Mouse (Mus musculus): ENCODE results near the gene Lamtor3. TPM values are rescaled to one million over a fixed set of nuclear protein-coding genes. Genes with fewer than 3 reads are reported as not detected.
A peak's percentile ranks its signal among the peaks of the same experiment; 100 is the strongest.
"Not testable (repeated sequence)": the region's sequence is repeated elsewhere in the genome, so short reads cannot be mapped to it uniquely, and the experiment has no call there.

Gene Lamtor3
- total RNA-seq, 2 experiments from 2014 or later, result 68.4 to 73.2 TPM

DNA sequence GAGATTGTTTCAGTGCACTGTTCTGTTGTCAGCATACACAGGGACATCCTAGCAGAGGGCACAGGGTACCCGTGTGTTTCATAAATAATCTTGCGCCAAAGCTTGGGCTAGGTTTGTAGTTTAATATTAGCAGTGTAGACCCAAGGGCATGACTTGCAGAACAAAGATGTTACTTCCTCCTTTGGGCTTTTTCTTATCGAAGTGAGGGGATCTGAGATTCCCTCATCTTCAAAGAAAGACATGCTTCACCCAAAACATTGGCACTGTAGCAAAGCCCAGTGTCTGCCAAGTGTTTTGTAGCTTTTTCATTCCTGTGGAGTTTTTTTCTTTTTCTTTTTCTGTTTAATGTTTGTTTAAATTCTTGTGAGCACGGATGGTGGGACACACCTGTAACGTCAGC is 20.6 kb upstream of the Lamtor3 start:
- no peak for DNase-seq (ENCODE audit: extremely low spot score in 1 of 2, low spot score in 2 of 2)
- intact Hi-C loops (cut with DNase I), result no loop called here
- TF ChIP-seq CTCF (IDR thresholded peaks at IDR 0.05), result no peak
- Histone ChIP-seq H3K4me3 (no peak overlapping the region), H3K27ac (no peak overlapping the region)

DNA sequence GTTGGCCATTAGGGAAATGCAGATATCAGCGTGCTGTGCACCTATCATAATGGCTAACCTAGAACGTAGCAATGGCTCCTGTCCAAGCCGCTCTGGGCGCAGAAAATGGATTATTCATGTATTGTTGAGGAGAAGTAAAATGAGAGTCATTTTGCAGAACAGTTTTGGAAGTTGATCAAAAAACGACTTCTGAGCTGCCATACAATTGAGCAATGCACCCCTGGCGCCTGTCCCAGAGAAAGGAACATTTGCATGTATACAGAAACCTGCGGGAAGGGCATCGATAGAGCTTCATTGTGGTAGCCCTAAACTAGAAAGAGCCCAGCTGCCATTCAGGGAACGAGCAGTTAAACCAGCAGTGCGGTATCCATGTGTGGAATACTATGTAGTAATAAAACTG is 18.2 kb upstream of the Lamtor3 start:
- H3K4me3 ChIP-seq, result no peak overlapping the region
- no peak overlapping the region for H3K27ac ChIP-seq
- DNase-seq (ENCODE audit: extremely low spot score in 1 of 2, low spot score in 2 of 2), result no peak
- intact Hi-C loops (cut with DNase I), result no loop called here
- TF ChIP-seq CTCF (IDR thresholded peaks at IDR 0.05), result no peak

DNA sequence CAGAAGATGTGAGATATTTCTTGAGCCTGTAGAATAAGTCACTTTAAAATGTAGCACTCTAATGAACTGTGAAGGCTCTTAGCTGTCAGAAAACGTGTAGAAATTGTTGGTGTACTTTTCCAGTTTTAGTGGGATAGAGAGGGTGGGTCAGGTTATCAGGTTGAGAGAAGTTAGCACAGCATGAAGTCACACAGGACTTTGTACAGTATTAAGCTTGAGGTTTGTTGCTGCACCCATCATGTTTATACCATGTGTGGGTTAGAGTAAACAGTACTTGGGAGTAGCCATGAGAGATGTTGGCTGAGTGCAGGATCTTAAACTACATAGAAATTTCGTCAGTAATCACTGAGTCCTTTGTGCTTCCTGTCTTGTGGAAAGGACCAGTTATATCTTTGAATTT is 5.2 kb upstream of the Lamtor3 start:
- no peak overlapping the region for H3K4me3 ChIP-seq
- intact Hi-C loops (cut with DNase I), result no loop called here
- no peak for TF ChIP-seq CTCF (IDR thresholded peaks at IDR 0.05)
- H3K27ac ChIP-seq, result no peak overlapping the region
- no peak for DNase-seq (ENCODE audit: extremely low spot score in 1 of 2, low spot score in 2 of 2)

- DNase-seq (ENCODE audit: extremely low spot score in 1 of 2, low spot score in 2 of 2); H3K27ac ChIP-seq; H3K4me3 ChIP-seq; intact Hi-C loops (cut with DNase I): not testable (repeated sequence)
Observed at GRCm38 (mm10) chr3:137914567-137914966, 3.7 kb upstream of the Lamtor3 start.

DNA sequence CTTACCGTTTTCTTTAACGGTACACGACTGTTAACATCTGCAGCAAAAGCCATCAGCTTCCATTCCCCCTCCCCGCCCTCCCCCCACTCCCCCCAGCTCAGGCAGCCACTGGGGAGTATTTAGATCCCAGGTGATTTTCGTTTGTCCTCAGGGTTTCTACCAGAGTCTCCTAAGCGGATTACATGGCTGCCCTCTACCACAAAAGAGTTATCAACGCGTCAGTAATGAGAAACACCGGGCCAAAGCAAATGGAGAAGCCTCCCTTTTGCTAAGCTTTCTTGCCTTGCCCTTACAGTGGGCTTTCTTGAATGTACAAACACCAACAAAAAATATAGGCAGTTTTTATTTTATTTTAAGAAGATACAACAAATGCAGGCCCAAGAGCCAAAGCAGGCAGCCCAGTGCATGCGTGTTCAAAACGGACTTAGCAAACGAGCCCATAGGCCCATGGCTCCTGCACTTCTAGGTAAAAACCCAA is 573 bp upstream of the Lamtor3 start:
- no peak for TF ChIP-seq CTCF (IDR thresholded peaks at IDR 0.05)

GRCm38 (mm10) chr3:137918932-137919311 is 616 bp downstream of the Lamtor3 start:
- no peak for DNase-seq (ENCODE audit: extremely low spot score in 1 of 2, low spot score in 2 of 2)
- peak overlapping the region; percentile 83 for H3K27ac ChIP-seq

More for the DNA sequence above, 573 bp upstream of the Lamtor3 start:
- H3K27ac ChIP-seq, result peak overlapping the region; percentile 83
- H3K4me3 ChIP-seq, result peak overlapping the region; percentile 92
- intact Hi-C loops (cut with DNase I), result loop anchor here (1.0 to 5.0 kb wide), 3 partner anchors 50 to 225 kb away; partner anchors contain the start of genes Dnajb14 and Trmt10a
- DNase-seq (ENCODE audit: extremely low spot score in 1 of 2, low spot score in 2 of 2), result no peak

DNA sequence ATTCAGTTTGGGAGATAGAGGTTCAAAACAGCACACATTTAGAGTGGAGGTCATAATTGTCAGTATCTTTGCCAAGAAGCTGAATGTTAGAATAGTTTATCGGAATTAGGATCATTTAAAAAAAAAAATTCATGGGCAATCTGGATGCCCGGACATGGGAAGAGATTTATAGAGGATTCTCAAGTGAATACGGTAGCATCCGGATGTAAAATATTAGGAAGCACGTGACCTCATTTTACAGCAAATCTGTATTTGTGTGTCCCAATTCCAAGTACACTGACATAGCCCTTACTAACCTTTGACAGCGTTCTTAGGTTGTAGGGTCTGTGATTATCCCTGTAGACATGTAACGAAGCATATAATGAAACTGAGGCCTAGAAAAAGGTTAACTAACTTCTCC is 1.1 kb downstream of the Lamtor3 start:
- DNase-seq (ENCODE audit: extremely low spot score in 1 of 2, low spot score in 2 of 2), result no peak
- no peak overlapping the region; the same call in 1 of the 2 replicates for H3K27ac ChIP-seq
- intact Hi-C loops (cut with DNase I), result loop anchor here (2.0 to 5.0 kb wide), 2 partner anchors 142 to 223 kb away; partner anchors contain the start of gene Trmt10a
- no peak for TF ChIP-seq CTCF (IDR thresholded peaks at IDR 0.05)
- peak overlapping the region; percentile 92 for H3K4me3 ChIP-seq

More at GRCm38 (mm10) chr3:137918932-137919311, 616 bp downstream of the Lamtor3 start:
- H3K4me3 ChIP-seq, result peak overlapping the region; percentile 92
- TF ChIP-seq CTCF (IDR thresholded peaks at IDR 0.05), result no peak
- intact Hi-C loops (cut with DNase I), result loop anchor here (1.0 to 5.0 kb wide), 3 partner anchors 52 to 224 kb away; partner anchors contain the start of genes Dnajb14 and Trmt10a

DNA sequence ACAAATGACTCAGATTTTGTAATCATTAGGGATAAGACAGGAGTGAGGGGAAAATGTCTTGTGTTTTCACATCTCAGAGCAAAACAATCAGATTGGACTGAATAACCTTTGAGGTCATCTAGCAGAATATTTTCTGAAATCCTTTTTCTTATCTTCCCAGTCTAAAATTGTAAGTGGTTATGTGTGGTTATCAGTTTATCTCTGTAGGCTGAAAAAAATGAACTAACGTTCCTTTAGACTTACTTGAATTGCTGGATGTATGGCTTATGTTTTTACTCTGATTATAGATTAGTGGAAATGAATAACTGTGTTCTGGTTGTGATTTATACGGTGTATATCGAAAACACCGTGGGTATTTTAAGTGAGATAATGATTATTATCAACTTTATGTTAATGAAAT is 2.3 kb downstream of the Lamtor3 start:
- intact Hi-C loops (cut with DNase I), result no loop called here
- DNase-seq (ENCODE audit: extremely low spot score in 1 of 2, low spot score in 2 of 2), result no peak
- TF ChIP-seq CTCF (IDR thresholded peaks at IDR 0.05), result no peak
- no peak overlapping the region for H3K27ac ChIP-seq
- no peak overlapping the region for H3K4me3 ChIP-seq

DNA sequence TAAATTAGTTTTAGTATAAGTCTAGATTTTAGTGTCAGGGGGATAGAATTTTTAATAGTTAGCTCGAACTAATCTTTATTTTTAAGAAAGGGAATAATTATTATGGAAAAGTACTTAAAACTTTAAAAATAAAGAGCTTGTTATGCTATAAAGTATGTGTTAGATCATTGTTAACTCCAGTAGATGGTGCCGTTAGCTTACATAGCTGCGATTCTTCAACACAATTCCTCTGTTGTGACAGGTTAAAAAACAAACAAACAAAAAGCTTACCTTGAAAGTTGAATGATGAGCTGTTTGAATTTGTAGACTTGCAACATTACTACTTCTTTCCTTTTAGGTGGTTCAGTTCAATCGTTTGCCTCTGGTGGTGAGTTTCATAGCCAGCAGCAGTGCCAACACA is 8.7 kb downstream of the Lamtor3 start:
- no peak overlapping the region for H3K27ac ChIP-seq
- TF ChIP-seq CTCF (IDR thresholded peaks at IDR 0.05), result no peak; the same call in 1 of the 2 replicates
- DNase-seq (ENCODE audit: extremely low spot score in 1 of 2, low spot score in 2 of 2), result no peak
- H3K4me3 ChIP-seq, result no peak overlapping the region
- intact Hi-C loops (cut with DNase I), result no loop called here

DNA sequence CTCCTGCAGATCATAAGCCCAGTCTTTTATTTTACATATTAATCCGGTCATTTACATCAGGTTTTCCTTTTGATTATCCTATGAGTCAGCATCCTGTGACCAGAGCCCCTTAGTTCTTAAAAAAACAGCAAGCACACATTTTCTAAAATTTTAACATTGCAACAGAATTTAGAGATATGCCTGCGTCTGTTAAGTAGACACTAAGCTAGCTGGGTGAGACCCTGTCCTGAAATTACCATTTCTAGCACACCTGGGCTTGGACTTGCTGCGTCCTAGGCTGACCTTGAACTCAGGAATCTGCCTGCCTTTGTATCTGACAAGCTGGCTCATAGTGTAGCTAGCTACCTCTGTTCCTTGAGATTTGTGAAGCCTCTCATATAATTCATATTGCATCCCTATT is 11.6 kb downstream of the Lamtor3 start:
- DNase-seq (ENCODE audit: extremely low spot score in 1 of 2, low spot score in 2 of 2), result no peak
- no peak for TF ChIP-seq CTCF (IDR thresholded peaks at IDR 0.05)
- Histone ChIP-seq H3K4me3 (no peak overlapping the region), H3K27ac (no peak overlapping the region)
- intact Hi-C loops (cut with DNase I), result no loop called here

DNA sequence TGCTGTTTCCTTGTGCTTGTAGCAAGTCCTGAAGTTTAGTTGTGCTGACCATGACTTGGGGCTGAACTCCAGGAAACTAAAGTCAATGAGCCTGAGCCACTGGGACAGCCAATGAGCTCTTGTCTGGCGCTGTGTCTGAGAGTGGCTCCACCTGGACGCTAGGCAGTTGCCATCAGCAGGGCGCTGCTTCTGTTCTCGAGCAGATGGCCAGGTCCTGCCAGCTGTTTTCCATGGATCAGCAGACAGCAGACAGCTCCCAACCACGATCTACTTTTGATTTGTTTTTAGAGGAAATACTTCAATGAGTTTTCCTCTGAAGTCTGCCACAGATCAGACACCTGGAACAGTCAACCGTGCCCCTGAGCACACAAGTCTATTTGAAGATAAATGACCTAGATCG is 14.4 kb downstream of the Lamtor3 start:
- intact Hi-C loops (cut with DNase I), result no loop called here
- H3K27ac ChIP-seq, result no peak overlapping the region
- no peak for DNase-seq (ENCODE audit: extremely low spot score in 1 of 2, low spot score in 2 of 2)
- no peak overlapping the region for H3K4me3 ChIP-seq
- TF ChIP-seq CTCF (IDR thresholded peaks at IDR 0.05), result no peak

- TF ChIP-seq CTCF (IDR thresholded peaks at IDR 0.05), result no peak
- no peak overlapping the region for H3K27ac ChIP-seq
- no peak overlapping the region for H3K4me3 ChIP-seq
- intact Hi-C loops (cut with DNase I), result no loop called here
- DNase-seq (ENCODE audit: extremely low spot score in 1 of 2, low spot score in 2 of 2), result no peak
Observed at GRCm38 (mm10) chr3:137933986-137934385, 15.7 kb downstream of the Lamtor3 start.
